In the genomic region with DNA sequence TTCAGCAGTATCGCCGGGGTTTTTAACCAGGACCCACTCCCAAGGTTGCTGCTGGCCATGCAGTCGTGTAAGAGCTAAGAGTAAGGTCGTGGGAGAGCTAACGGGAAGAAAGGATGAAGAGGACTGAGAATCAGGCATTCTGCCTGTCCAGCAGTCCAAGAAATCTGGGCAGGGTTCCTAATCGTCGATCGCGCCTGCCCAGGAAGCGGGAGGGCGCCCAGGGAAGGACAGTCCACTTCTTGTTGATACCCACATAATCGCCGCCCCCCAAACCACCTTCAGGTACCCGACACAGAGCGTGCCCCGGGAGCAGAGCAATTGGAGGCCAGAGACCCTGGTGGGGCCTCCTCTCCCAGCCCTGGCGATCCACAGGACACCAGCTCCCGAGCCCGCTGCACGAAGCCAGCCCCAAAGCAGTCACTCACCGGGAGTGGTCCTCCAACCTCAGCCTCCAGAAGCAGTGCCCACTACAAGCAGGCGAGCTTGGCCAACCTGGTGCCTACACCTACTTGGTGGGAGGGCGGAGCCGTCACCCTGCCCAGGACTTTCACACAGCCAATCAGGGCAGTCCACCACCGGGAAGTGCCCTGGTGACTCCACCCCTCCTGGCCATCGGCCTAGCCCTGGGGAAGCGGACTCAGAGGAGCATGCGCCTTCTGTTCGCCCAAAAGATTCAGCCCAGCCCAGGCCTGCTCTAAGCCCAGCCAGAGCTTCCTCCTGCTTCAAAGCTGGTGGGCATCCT, we compare ENCODE assay signal across 8 mouse cellular contexts. TPM values are rescaled to one million over a fixed set of nuclear protein-coding genes. Genes with fewer than 3 reads are reported as not detected.
A peak's percentile ranks its signal among the peaks of the same experiment; 100 is the strongest.
DNase-seq lines count a peak whose midpoint lies in the region; ATAC-seq lines count a peak whose summit lies in the region.

A gene (minus strand): TSS at position 534 of the 742 bp plus-strand sequence.

- ATAC-seq in inflammation-experienced regulatory T-cells, adult 6 months: peak; percentile 97
- ATAC-seq in megakaryocyte-erythroid progenitor cell, adult 5-6 weeks (replicated peaks; ENCODE audit: low FRiP score, low TSS enrichment, poor library complexity, severe bottlenecking): peak; percentile 99

- DNase-seq in adrenal gland, adult (ENCODE audit: inconsistent age in 2 of 2, low spot score in 1 of 2): peak; percentile 97 to 98
- peak; percentile 94 for DNase-seq in embryo, embryonic 10.5 days (ENCODE audit: low spot score)
- DNase-seq in gastrocnemius, postnatal 14 days: peak; percentile 98
- peak; percentile 90 to 97 for DNase-seq in left cerebral cortex, postnatal 10 days (ENCODE audit: extremely low spot score in 1 of 2, low spot score in 2 of 2)
- DNase-seq in right cerebral cortex, postnatal 25 days: peak; percentile 95
- peak; percentile 92 to 94 for DNase-seq in urinary bladder, postnatal 4 days (ENCODE audit: low spot score in 2 of 2)

- intact Hi-C loops in gastrocnemius, postnatal 14 days (cut with DNase I; ENCODE audit: low total_unique reads): no loop called here
- intact Hi-C loops in left cerebral cortex, postnatal 10 days (cut with DNase I): no loop called here

RNA-seq across cellular contexts. Expression of the gene that starts here (rescaled TPM):
- total RNA-seq in gastrocnemius, postnatal 14 days (2021): 10 to 100 TPM; 10.3 to 11.2 TPM
- 10 to 100 TPM; 64.4 to 96.0 (median 93.8) TPM for polyA plus RNA-seq in inflammation-experienced regulatory T-cells, adult 6 months (2017; shearing (Covaris generic))
- 10 to 100 TPM; 13.5 to 13.9 TPM for total RNA-seq in left cerebral cortex, postnatal 10 days (2021)
- total RNA-seq in megakaryocyte-erythroid progenitor cell, adult 5-6 weeks (2014; fragmentation: Nextera tagmentation): 31.6 and 38.3 TPM in 2 replicates
- 26.1 and 28.3 TPM in 2 replicates for total RNA-seq in megakaryocyte-erythroid progenitor cell, adult 5-6 weeks (2017)

Comparison
In these comparisons a context has a peak if more than half of its experiments do, and no peak if none do; other contexts are left out.
1. Peak in every context shown above with its lines: DNase-seq and ATAC-seq.